Mouse (Mus musculus): ENCODE measurements at regions not wholly inside any gene's neighbourhood (a gene's known extent, or its start where the extent isn't known, plus 50 kb on each side); places are given as distances from the start of the nearest gene placed in this dataset.

DNA sequence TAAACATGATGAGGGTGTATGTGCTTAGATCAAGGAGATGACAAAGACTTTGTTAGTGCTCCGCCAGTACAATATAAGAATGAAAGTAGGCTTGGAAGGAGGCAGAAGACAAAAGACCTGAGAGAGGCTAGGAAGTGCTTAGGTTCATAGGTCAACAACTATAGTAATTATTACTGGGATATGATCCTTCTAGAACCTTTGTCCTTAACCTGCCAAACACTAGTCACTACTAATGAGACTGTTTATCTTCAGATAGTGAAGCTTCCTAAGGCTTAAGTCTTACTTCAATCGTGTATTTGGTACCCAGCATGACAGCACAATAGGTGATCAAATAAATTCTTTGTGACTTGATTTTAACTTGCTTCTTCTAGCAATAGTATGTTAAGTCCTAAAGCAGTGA lies 1344.5 kb downstream of the Gsdmc2 start:
- 49% methylated on average over 2 of the region's 2 CpGs for WGBS
- TF ChIP-seq POLR2A (IDR thresholded peaks at IDR 0.05; ENCODE audit: low read depth, low read length) = no peak
- TF ChIP-seq CTCF (IDR thresholded peaks at IDR 0.05; ENCODE audit: extremely low read depth, insufficient read length, insufficient replicate concordance, low read depth, low read length) = no peak
- H3K4me1 ChIP-seq (ENCODE audit: control insufficient read depth, insufficient read depth, insufficient read length, low read length) = no peaks in the 10 kb centered on the region
- no peaks in the 10 kb centered on the region for H3K36me3 ChIP-seq (ENCODE audit: control insufficient read depth, insufficient read depth, low read length)
- no peak overlapping the region for H3K27ac ChIP-seq (ENCODE audit: insufficient read depth, low read depth, low read length)
- H3K27me3 ChIP-seq (ENCODE audit: control insufficient read depth, insufficient read depth, low read length) = no peaks in the 10 kb centered on the region
- no peak overlapping the region for H3K4me3 ChIP-seq (ENCODE audit: low read depth, low read length)

- Histone ChIP-seq H3K27me3 (ENCODE audit: control insufficient read depth, insufficient read depth, low read length) (no peaks in the 10 kb centered on the region), H3K27ac (ENCODE audit: insufficient read depth, low read depth, low read length) (no peak overlapping the region), H3K4me3 (ENCODE audit: low read depth, low read length) (no peak overlapping the region), H3K4me1 (ENCODE audit: control insufficient read depth, insufficient read depth, insufficient read length, low read length) (no peaks in the 10 kb centered on the region), H3K36me3 (ENCODE audit: control insufficient read depth, insufficient read depth, low read length) (no peaks in the 10 kb centered on the region)
- TF ChIP-seq POLR2A (IDR thresholded peaks at IDR 0.05; ENCODE audit: low read depth, low read length) (no peak), CTCF (IDR thresholded peaks at IDR 0.05; ENCODE audit: extremely low read depth, insufficient read length, insufficient replicate concordance, low read depth, low read length) (no peak)
- 39% methylated on average over 4 of the region's 4 CpGs for WGBS
Measured at GRCm38 (mm10) chr15:62496193-62496592, 1348.8 kb downstream of the Gsdmc2 start.

DNA sequence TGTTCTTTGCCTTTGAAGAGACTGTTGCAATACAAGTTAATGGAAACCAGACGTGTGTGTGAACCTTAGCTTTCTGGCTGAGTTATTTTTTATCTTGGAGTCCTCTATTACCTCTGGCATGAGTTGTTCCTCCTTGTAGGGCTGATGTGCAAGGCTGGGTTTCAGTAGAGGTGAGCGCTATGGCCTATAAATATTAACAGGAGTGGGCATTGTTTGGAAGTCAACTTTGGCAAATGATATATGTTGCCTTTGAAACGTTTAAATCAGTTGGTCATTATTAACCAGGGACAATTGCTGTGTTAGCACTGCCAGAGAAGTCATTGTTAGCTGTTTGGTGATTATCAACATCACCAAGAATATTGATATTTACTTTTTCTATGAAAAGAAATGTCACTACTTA lies 1352.6 kb downstream of the Gsdmc2 start:
- no peak overlapping the region for H3K27ac ChIP-seq (ENCODE audit: insufficient read depth, low read depth, low read length)
- H3K36me3 ChIP-seq (ENCODE audit: control insufficient read depth, insufficient read depth, low read length) = no peaks in the 10 kb centered on the region
- no peaks in the 10 kb centered on the region for H3K4me1 ChIP-seq (ENCODE audit: control insufficient read depth, insufficient read depth, insufficient read length, low read length)
- no peak overlapping the region for H3K4me3 ChIP-seq (ENCODE audit: low read depth, low read length)
- TF ChIP-seq POLR2A (IDR thresholded peaks at IDR 0.05; ENCODE audit: low read depth, low read length) (no peak), CTCF (IDR thresholded peaks at IDR 0.05; ENCODE audit: extremely low read depth, insufficient read length, insufficient replicate concordance, low read depth, low read length) (no peak)
- no peaks in the 10 kb centered on the region for H3K27me3 ChIP-seq (ENCODE audit: control insufficient read depth, insufficient read depth, low read length)
- WGBS = 53% methylated on average over 3 of the region's 3 CpGs

DNA sequence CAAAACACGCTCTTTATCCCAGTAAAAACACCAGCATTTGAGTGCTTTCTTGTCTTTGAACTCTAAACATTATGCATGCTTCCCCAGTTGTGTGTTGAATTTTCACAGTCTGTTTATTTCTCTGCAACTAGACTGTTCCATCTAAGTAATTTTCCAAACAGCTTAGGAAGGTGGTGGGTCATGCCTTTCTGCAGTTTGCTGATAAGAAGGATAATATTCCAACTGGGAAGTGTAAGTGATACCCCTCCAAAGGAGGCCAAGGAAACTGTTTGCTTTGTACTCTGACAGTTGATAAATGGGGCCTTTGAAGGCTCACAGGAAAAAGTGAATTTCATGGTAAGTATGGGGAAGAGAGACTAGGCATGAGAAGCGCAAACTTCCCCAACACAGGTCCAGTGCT lies 1354.4 kb downstream of the Gsdmc2 start:
- H3K36me3 ChIP-seq (ENCODE audit: control insufficient read depth, insufficient read depth, low read length) = no peaks in the 10 kb centered on the region
- no peak for TF ChIP-seq POLR2A (IDR thresholded peaks at IDR 0.05; ENCODE audit: low read depth, low read length)
- TF ChIP-seq CTCF (IDR thresholded peaks at IDR 0.05; ENCODE audit: extremely low read depth, insufficient read length, insufficient replicate concordance, low read depth, low read length) = no peak
- 82% methylated on average over 2 of the region's 2 CpGs for WGBS
- H3K27me3 ChIP-seq (ENCODE audit: control insufficient read depth, insufficient read depth, low read length) = no peaks in the 10 kb centered on the region
- H3K27ac ChIP-seq (ENCODE audit: insufficient read depth, low read depth, low read length) = no peak overlapping the region
- no peak overlapping the region for H3K4me3 ChIP-seq (ENCODE audit: low read depth, low read length)
- no peaks in the 10 kb centered on the region for H3K4me1 ChIP-seq (ENCODE audit: control insufficient read depth, insufficient read depth, insufficient read length, low read length)

GRCm38 (mm10) chr15:62486540-62486939 lies 1358.4 kb downstream of the Gsdmc2 start:
- Histone ChIP-seq H3K4me1 (ENCODE audit: control insufficient read depth, insufficient read depth, insufficient read length, low read length) (no peaks in the 10 kb centered on the region), H3K36me3 (ENCODE audit: control insufficient read depth, insufficient read depth, low read length) (no peaks in the 10 kb centered on the region), H3K27me3 (ENCODE audit: control insufficient read depth, insufficient read depth, low read length) (no peaks in the 10 kb centered on the region), H3K27ac (ENCODE audit: insufficient read depth, low read depth, low read length) (no peak overlapping the region), H3K4me3 (ENCODE audit: low read depth, low read length) (no peak overlapping the region)
- no peak for TF ChIP-seq POLR2A (IDR thresholded peaks at IDR 0.05; ENCODE audit: low read depth, low read length)
- TF ChIP-seq CTCF (IDR thresholded peaks at IDR 0.05; ENCODE audit: extremely low read depth, insufficient read length, insufficient replicate concordance, low read depth, low read length) = no peak
- 74% methylated on average over 6 of the region's 6 CpGs for WGBS

- WGBS = 89% methylated on average over 3 of the region's 3 CpGs
- no peaks in the 10 kb centered on the region for H3K36me3 ChIP-seq (ENCODE audit: control insufficient read depth, insufficient read depth, low read length)
- TF ChIP-seq POLR2A (IDR thresholded peaks at IDR 0.05; ENCODE audit: low read depth, low read length) (no peak), CTCF (IDR thresholded peaks at IDR 0.05; ENCODE audit: extremely low read depth, insufficient read length, insufficient replicate concordance, low read depth, low read length) (no peak)
Measured at GRCm38 (mm10) chr15:62484350-62484749, 1360.6 kb downstream of the Gsdmc2 start.

GRCm38 (mm10) chr15:62483534-62483933 lies 1361.4 kb downstream of the Gsdmc2 start:
- WGBS = 71% methylated on average over 1 of the region's 1 CpGs
- Histone ChIP-seq H3K27me3 (ENCODE audit: control insufficient read depth, insufficient read depth, low read length) (no peaks in the 10 kb centered on the region), H3K4me1 (ENCODE audit: control insufficient read depth, insufficient read depth, insufficient read length, low read length) (no peaks in the 10 kb centered on the region), H3K27ac (ENCODE audit: insufficient read depth, low read depth, low read length) (no peak overlapping the region), H3K36me3 (ENCODE audit: control insufficient read depth, insufficient read depth, low read length) (no peaks in the 10 kb centered on the region), H3K4me3 (ENCODE audit: low read depth, low read length) (no peak overlapping the region)
- no peak for TF ChIP-seq POLR2A (IDR thresholded peaks at IDR 0.05; ENCODE audit: low read depth, low read length)
- TF ChIP-seq CTCF (IDR thresholded peaks at IDR 0.05; ENCODE audit: extremely low read depth, insufficient read length, insufficient replicate concordance, low read depth, low read length) = no peak

More at GRCm38 (mm10) chr15:62484350-62484749, 1360.6 kb downstream of the Gsdmc2 start:
- Histone ChIP-seq H3K27ac (ENCODE audit: insufficient read depth, low read depth, low read length) (no peak overlapping the region), H3K27me3 (ENCODE audit: control insufficient read depth, insufficient read depth, low read length) (no peaks in the 10 kb centered on the region), H3K4me1 (ENCODE audit: control insufficient read depth, insufficient read depth, insufficient read length, low read length) (no peaks in the 10 kb centered on the region), H3K4me3 (ENCODE audit: low read depth, low read length) (no peak overlapping the region)

GRCm38 (mm10) chr15:62482357-62482756 lies 1362.6 kb downstream of the Gsdmc2 start:
- Histone ChIP-seq H3K36me3 (ENCODE audit: control insufficient read depth, insufficient read depth, low read length) (no peaks in the 10 kb centered on the region), H3K4me3 (ENCODE audit: low read depth, low read length) (no peak overlapping the region), H3K4me1 (ENCODE audit: control insufficient read depth, insufficient read depth, insufficient read length, low read length) (no peaks in the 10 kb centered on the region), H3K27ac (ENCODE audit: insufficient read depth, low read depth, low read length) (no peak overlapping the region), H3K27me3 (ENCODE audit: control insufficient read depth, insufficient read depth, low read length) (no peaks in the 10 kb centered on the region)
- TF ChIP-seq CTCF (IDR thresholded peaks at IDR 0.05; ENCODE audit: extremely low read depth, insufficient read length, insufficient replicate concordance, low read depth, low read length) (no peak), POLR2A (IDR thresholded peaks at IDR 0.05; ENCODE audit: low read depth, low read length) (no peak)
- 88% methylated on average over 7 of the region's 7 CpGs for WGBS

Data from small intestine, adult 2 months (tissue).